Mouse (Mus musculus): Measurements from ENCODE around the gene Nlrc3.

DNA sequence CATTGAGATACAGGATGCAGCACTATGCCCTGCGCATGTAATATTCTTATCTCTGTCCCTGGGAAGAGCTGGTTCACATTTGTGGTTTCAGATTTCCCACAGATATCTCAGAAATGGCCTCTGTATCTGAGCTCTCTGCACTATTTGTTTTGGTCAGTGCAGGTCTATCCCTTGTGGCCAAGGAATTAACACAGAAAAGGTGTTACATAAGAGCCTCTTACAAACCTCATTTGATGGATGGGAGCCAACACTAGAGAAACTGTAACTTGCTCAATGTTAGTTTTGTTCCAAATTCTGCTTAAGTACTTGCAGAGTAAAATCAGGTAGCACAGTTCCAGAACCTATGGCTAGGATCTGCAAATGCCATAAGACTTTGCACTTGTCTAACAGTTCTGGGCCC lies 42.3 kb downstream of the Nlrc3 start:
- no peak for TF ChIP-seq POLR2A (IDR thresholded peaks at IDR 0.05; ENCODE audit: control insufficient read depth, extremely low read depth, insufficient read depth, low read length, poor library complexity)
- TF ChIP-seq CTCF (IDR thresholded peaks at IDR 0.05; ENCODE audit: borderline replicate concordance, control insufficient read depth, extremely low read depth, insufficient read depth, low read length, poor library complexity): no peak

Data from thymus, adult 2 months (tissue).